Mouse (Mus musculus) A20 (cell line): Measurements from ENCODE around the gene Cnih3.
A peak's percentile ranks its signal among the peaks of the same experiment; 100 is the strongest.

Experiments used
- DNase-seq: peaks from one replicate; pipeline ENCODE4 v3.0.0-alpha.2; 2011; ENCODE audit warnings: low read depth, low spot score

Cnih3 gene

DNA sequence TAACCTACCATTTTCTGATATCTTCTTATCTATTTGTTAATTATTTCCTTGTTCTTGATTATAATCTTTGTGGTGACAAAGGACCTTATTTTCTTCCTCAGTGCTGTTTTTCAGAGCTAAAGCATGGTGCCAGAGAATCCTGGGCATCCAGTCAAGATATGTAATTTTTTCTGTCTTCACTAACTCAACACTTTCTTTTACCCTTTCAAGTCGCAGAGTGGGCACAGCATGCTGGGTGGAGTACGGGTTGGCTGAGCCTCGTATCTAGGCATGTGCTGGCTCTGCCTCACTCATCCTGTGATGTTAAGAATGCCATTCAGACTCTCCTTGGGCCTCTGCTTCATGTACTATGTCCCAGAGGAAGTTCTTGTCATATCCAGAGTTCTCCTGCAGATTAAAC lies 46.8 kb downstream of the Cnih3 start:
- no peak for DNase-seq

- DNase-seq, result no peak
Measured at GRCm38 (mm10) chr1:181403056-181403455, 50.6 kb downstream of the Cnih3 start.

DNA sequence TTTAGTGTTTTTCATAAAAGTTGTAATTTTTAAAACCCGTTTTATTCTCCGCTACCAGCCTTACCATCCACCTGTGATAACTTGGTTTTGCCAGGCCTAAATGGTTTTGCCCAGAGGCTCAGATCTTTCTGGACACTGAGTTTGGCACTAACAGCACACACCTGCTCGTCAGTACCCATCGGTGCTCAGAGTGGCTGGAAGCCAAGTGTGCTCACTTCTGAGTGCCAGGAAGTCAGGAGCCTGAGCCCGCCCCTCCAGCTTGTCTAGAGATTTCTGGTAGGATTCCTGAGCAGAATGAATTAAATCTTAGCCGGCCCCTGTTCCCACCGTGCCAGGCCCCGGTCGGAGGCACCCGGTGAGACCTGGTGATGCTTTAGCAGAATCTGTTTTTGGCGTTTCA lies 54.9 kb downstream of the Cnih3 start:
- DNase-seq, result no peak

DNA sequence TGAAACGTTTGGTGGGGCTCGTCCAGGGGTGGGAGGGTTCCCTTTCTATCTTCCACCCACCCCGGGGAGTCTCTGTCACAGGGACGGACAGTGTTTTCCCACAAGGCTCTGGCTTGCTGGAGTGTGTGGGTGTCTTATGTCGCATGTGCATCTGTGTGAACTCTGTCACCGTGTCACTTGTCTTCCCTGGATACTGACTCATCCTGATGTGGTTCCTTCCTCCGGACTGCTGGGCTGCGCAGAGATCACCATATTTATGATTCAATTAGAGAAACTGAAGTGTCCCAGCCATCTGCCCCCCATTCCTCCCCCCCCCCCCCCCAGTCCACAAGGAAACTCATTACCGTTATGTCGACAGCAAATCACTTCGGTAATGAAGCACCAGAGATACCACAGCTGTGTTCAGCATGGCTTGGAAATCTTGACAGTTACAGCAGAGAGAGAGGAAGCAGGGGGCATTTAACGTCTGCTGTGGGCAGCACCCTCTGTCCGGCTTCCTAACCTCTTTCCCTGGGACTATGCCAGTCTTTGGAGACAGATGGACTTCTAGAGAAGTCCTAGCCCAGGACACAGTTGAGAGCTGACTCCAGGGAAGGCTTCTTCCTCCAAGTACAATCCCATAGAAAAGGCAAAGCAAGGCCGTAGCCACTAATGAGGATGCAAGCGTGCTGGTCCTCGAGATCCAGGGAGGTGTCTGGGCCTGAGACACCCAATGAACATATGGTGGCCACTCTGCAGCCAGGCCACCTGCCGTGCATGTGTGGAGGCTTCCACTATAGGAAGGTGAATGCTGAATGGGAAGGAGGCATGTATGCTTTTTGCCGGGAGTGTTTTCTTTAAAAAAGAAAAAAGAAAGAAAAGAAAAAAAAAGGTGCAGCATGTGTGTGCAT lies 55.9 kb downstream of the Cnih3 start:
- DNase-seq, result no peak

GRCm38 (mm10) chr1:181409693-181410092 lies 57.3 kb downstream of the Cnih3 start:
- no peak for DNase-seq

DNA sequence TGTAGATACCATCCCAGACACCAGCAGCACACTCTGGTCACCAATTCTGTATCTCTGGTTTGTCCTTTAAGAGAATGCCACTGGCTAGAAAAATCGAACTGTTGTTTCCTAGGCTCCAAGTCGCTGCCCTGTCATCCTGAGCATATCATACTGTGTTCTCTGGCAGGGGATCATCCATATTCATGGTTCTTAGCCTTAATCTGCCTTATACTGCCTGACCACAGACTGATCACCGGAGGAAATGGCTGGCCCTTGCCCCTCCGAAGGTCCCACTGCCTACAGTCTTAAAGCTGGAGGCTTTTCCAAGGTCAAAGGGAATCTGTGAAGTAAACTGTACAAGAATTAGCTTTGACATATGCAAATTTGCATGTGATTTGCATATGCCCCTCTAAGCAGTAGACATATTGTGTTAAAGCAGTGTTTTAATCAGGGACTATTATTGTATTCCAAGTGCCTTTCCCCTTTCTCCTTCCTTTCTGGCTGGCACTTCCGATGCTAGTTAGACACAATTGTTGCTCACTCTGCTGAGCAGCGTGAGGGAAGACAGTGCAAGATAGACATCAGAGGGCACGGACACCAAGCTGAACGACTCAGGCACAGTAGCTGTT lies 58.3 kb downstream of the Cnih3 start:
- no peak for DNase-seq

DNA sequence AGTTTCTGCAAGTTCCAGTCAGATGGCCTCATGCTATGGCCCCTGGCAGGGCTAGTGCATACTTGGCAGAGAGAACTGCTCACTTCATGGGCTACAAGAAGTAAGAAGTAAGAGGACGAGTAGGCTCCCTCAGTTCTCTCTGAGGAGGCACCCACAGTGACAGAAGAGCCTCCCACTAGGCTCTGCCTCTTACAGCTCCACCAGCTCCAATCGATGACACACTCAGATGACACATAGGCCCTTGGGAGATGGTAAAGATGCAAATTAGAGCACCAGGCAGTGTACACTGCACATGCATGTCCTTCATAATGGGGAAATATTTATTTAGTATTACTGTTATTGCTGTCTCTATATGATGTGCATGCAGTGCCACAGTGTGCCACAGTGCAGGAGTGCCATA lies 62.6 kb downstream of the Cnih3 start:
- DNase-seq, result no peak

DNA sequence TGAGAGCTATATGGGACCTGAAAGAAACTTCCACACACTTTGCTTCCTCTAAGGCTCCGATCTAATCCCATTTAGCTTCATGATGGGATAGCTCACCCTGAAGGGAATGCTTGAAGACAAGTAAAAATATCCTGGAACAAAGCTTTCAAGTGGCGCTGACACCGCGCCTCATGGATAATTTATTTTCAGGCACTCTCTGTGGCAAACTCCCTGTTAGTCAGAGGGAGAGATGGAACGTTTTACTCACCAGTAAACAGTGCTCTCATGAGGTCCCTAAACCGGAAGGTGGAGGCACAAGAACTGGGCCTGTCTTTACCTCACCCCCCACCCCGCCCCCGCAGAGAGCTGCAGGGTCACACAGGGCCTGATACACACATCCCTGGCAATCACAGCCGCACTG lies 64.4 kb downstream of the Cnih3 start:
- no peak for DNase-seq

GRCm38 (mm10) chr1:181417937-181418523 lies 65.6 kb downstream of the Cnih3 start:
- no peak for DNase-seq

- no peak for DNase-seq
Measured at GRCm38 (mm10) chr1:181420080-181420536, 67.7 kb downstream of the Cnih3 start.

GRCm38 (mm10) chr1:181422796-181423195 lies 70.4 kb downstream of the Cnih3 start:
- DNase-seq, result no peak

DNA sequence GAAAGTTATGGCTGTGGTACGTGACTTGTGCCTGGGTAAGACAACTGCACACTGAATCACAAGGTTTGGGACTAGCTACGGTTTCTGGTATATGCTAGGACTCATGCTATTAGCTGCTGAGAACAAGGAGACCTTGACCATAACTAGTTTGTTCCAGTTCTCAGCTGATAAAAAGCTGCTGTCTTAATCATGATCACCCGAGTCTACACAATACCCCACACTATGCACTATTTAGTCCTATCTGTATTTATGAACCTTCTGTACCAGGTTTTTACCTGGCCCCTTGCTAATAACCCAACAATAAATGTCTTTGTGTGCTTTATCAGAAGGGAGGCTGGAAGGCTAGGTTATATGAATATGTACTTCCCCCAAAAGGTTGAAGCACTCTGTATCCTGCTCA lies 72.5 kb downstream of the Cnih3 start:
- no peak for DNase-seq

- DNase-seq, result no peak
Measured at GRCm38 (mm10) chr1:181425388-181425787, 73.0 kb downstream of the Cnih3 start.

DNA sequence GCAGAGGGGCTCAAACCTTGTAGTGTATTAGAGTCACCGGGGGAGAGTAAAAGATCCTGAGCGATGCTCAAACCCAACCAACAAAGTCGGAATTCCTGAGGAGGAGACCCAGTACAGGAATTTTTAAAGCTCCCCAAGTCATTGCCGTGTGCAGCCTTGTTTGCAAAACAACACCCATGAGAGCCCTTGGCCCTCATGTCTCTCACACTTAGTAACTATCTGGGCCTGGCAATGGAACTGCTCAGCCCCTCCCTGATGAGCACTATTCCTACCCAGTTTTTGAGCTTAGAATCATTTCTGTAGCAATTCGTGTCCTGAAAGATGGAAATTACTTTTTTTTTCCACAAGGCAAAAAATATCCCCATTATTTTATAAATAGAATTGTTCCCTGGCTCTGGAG lies 74.0 kb downstream of the Cnih3 start:
- DNase-seq, result no peak

- no peak for DNase-seq
Measured at GRCm38 (mm10) chr1:181433263-181433662, 80.8 kb downstream of the Cnih3 start.

- DNase-seq, result no peak
Measured at GRCm38 (mm10) chr1:181435414-181435813, 83.0 kb downstream of the Cnih3 start.

GRCm38 (mm10) chr1:181440982-181441603 lies 88.7 kb downstream of the Cnih3 start:
- DNase-seq, result no peak

GRCm38 (mm10) chr1:181441654-181442241 lies 89.3 kb downstream of the Cnih3 start:
- no peak for DNase-seq

DNA sequence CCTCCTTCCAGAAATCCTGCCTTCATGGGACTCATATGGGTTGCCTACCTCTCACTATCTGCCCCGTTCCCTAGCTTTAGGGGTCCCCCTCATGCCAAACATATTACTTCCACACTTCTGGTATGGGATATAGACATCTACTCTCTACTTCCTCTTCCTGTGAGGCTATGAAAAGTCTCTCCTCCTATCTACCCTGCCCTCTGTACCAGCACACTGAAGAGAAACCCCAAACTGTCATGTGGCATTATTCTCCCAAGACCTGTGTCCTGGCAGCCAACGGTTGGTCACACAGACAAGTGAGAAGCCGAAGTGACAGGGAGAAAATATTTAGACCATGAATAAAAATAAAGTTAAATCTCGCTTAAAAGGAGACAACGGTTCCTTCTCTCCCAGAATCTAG lies 92.6 kb downstream of the Cnih3 start:
- DNase-seq, result no peak

DNA sequence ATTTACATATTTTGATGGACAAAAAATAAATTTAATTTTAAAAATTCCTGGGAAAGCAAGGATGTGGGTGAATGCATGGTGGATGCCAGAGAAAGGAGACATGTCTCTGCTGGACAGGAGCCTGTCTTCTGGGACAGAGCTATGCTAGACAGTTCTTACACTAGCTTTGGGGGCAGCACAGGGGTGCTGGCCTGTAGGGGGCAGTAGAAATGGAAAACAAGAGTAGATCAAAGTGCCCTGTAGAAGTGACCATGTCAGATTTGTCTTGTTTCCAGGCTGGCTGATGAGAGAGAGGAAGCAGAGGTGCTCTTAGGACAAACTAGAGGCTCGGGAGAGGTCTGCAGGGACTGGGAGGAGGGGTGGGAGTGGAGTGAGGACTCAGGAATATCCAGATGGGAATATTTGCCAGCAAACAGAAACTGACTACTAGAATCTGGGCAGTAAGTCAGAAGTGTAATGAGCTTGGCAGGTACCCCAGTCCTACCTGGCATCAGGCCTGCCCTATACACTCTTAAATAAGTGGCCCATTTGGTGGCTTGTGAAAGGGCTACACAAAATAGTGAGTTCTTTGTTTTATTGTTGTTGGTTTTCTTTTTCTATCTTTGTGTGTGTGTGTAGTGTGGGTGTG lies 93.3 kb downstream of the Cnih3 start:
- peak; percentile 41 for DNase-seq

GRCm38 (mm10) chr1:181446591-181447114 lies 94.2 kb downstream of the Cnih3 start:
- no peak for DNase-seq
